Mouse (Mus musculus): ENCODE data around the gene Tspan9. TPM values are rescaled to one million over a fixed set of nuclear protein-coding genes. Genes with fewer than 3 reads are reported as not detected.

Gene Tspan9
- total RNA-seq, 2 experiments from 2014 or later: 34.7 to 39.3 TPM

GRCm38 (mm10) chr6:128025581-128025980 is 117.8 kb downstream of the Tspan9 start:
- DNase-seq: no peak
- intact Hi-C loops (cut with DNase I): loop anchor here (5.0 kb wide), 2 partner anchors 33 to 53 kb away; no protein-coding TSS in a partner anchor

- no peak for DNase-seq
- intact Hi-C loops (cut with DNase I): no loop called here
Measured at GRCm38 (mm10) chr6:128022207-128022606, 121.2 kb downstream of the Tspan9 start.

GRCm38 (mm10) chr6:128021931-128022202 is 121.5 kb downstream of the Tspan9 start:
- no peak for DNase-seq
- intact Hi-C loops (cut with DNase I): no loop called here

GRCm38 (mm10) chr6:128021106-128021930 is 122.1 kb downstream of the Tspan9 start:
- no peak for DNase-seq
- intact Hi-C loops (cut with DNase I): no loop called here

- DNase-seq: no peak
- intact Hi-C loops (cut with DNase I): no loop called here
Measured at GRCm38 (mm10) chr6:128020521-128021057, 122.8 kb downstream of the Tspan9 start.

- DNase-seq: no peak
- intact Hi-C loops (cut with DNase I): no loop called here
Measured at GRCm38 (mm10) chr6:128020053-128020452, 123.3 kb downstream of the Tspan9 start.

GRCm38 (mm10) chr6:128019119-128019518 is 124.3 kb downstream of the Tspan9 start:
- no peak for DNase-seq
- intact Hi-C loops (cut with DNase I): no loop called here

- intact Hi-C loops (cut with DNase I): no loop called here
- DNase-seq: no peak
Measured at GRCm38 (mm10) chr6:128015304-128015703, 128.1 kb downstream of the Tspan9 start.

GRCm38 (mm10) chr6:128011781-128012180 is 131.6 kb downstream of the Tspan9 start:
- intact Hi-C loops (cut with DNase I): loop anchor here (5.0 kb wide), 1 partner anchor 34 kb away; no protein-coding TSS in a partner anchor

GRCm38 (mm10) chr6:128011071-128011477 is 132.3 kb downstream of the Tspan9 start:
- DNase-seq: no peak
- intact Hi-C loops (cut with DNase I): loop anchor here (5.0 kb wide), 1 partner anchor 34 kb away; no protein-coding TSS in a partner anchor

More at GRCm38 (mm10) chr6:128011781-128012180, 131.6 kb downstream of the Tspan9 start:
- no peak for DNase-seq

- intact Hi-C loops (cut with DNase I): loop anchor here (5.0 kb wide), 1 partner anchor 33 kb away; no protein-coding TSS in a partner anchor
- DNase-seq: no peak
Measured at GRCm38 (mm10) chr6:128010135-128010971, 133.0 kb downstream of the Tspan9 start.

GRCm38 (mm10) chr6:128007982-128008562 is 135.3 kb downstream of the Tspan9 start:
- intact Hi-C loops (cut with DNase I): no loop called here
- no peak for DNase-seq

GRCm38 (mm10) chr6:128007241-128007701 is 136.1 kb downstream of the Tspan9 start:
- intact Hi-C loops (cut with DNase I): no loop called here
- peak; percentile 39 to 46 for DNase-seq

- intact Hi-C loops (cut with DNase I): no loop called here
- DNase-seq: no peak
Measured at GRCm38 (mm10) chr6:128006156-128006555, 137.2 kb downstream of the Tspan9 start.

GRCm38 (mm10) chr6:128004544-128004943 is 138.8 kb downstream of the Tspan9 start:
- no peak for DNase-seq
- intact Hi-C loops (cut with DNase I): no loop called here

- DNase-seq: no peak
- intact Hi-C loops (cut with DNase I): no loop called here
Measured at GRCm38 (mm10) chr6:128003542-128003941, 139.9 kb downstream of the Tspan9 start.

- no peak for DNase-seq
- intact Hi-C loops (cut with DNase I): no loop called here
Measured at GRCm38 (mm10) chr6:128002667-128003066, 140.7 kb downstream of the Tspan9 start.

GRCm38 (mm10) chr6:128002104-128002503 is 141.3 kb downstream of the Tspan9 start:
- no peak for DNase-seq
- intact Hi-C loops (cut with DNase I): no loop called here

- no peak for DNase-seq
- intact Hi-C loops (cut with DNase I): no loop called here
Measured at GRCm38 (mm10) chr6:128001587-128001986, 141.8 kb downstream of the Tspan9 start.

GRCm38 (mm10) chr6:128000777-128001176 is 142.6 kb downstream of the Tspan9 start:
- DNase-seq: no peak
- intact Hi-C loops (cut with DNase I): no loop called here

- intact Hi-C loops (cut with DNase I): no loop called here
- DNase-seq: no peak
Measured at GRCm38 (mm10) chr6:127999118-127999517, 144.3 kb downstream of the Tspan9 start.

Data from gastrocnemius, postnatal 36 days (tissue).